Mouse (Mus musculus) lung, postnatal 10 days (tissue): ENCODE data around the gene Uaca.

Source experiments
- DNase-seq: peaks from one replicate; pipeline ENCODE4 v3.0.0; 2021

The Uaca gene

DNA sequence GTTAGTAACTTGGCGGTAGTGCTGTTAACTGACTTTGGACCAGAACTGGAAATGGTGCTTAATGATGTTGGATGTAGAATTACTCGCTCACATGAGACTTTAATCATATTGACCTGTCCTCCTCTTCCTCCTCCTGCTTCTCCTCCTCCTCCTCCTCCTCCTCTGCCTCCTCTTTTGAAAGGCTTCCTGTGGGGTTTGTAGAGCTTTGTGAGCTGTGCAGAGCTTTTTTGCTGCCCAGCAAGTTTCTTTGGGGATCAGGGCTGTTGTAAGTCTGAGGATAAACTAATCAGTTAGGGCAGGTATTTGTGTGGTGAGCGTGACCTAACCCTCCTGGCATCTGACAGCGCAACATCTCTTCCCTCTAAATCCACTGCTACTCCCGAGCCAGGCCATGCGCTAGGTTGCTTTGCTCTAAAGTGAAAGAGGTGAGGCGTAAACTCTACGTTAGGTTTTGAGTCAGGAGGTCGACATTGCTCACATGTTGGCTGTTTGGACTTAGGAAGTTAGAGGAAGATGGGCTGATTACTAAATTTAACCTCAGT lies 44.1 kb downstream of the Uaca start:
- no peak for DNase-seq

DNA sequence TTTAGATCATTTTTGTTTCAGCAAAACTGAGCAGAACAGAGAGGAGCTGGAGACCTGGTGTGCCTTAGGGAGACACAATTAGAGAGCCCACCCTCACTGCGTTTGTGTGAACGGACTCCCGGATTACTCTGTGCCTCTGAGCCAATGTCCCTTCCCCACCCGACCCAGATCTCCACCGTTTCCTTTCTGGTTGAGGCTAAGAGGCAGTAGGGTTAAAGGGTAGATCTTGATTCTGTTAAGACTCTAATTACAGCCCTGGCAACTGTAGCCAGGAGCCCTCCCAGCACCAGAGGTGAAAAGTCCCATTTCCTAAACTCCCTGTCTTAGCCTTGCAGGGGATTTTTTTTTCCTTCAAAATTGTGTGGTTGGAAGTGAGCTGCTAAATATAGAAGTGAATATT lies 47.1 kb downstream of the Uaca start:
- DNase-seq: no peak

DNA sequence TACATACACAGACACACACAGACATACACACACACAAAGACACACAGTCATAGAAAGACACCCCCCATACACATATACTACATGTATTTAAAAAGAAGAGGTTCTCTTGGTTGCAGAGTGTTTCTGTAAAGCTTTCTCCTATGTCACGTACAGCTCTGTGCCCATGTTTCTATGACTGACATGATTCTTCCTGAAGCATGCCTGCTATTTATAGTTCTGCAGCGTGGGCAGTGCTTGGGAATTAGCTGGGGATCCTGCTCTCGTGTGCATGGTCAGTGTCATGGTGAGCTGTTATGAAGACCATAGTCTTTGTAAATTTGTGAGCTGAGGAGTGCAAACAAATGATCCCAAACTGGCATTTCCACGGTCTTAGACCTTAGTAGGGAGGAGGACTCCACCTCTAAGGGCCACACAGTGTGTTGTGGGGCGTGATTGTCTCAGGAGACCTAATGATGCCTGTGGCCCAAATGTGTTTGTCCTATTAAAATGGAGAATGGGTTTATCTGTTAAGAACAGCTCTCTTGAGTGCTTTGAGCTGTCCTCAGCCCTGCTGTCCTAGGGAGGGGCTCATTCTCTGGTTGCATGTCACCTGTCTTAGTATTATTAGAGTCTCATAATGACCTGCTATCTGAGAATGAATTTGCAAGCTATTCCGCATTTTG lies 49.2 kb downstream of the Uaca start:
- no peak for DNase-seq

DNA sequence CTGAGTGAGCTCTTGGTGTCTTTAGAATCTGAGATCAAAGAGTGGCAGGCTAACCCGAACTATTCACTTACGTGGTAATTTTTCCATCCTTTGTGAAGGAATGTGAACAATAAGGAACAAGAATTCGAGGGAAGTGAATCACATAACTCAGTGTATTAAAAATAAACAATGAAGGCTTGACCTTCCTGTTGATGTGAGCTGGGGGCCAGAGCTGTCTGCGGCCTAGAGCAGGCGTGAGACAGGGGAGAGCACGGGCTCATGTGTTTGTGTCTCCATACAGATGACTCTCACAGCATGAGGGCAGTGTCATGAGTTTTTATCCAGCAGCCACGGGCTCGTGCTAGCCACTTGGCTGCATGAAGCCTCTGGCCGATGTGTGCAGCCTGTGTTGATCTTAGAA lies 54.4 kb downstream of the Uaca start:
- peak; percentile 63 for DNase-seq

DNA sequence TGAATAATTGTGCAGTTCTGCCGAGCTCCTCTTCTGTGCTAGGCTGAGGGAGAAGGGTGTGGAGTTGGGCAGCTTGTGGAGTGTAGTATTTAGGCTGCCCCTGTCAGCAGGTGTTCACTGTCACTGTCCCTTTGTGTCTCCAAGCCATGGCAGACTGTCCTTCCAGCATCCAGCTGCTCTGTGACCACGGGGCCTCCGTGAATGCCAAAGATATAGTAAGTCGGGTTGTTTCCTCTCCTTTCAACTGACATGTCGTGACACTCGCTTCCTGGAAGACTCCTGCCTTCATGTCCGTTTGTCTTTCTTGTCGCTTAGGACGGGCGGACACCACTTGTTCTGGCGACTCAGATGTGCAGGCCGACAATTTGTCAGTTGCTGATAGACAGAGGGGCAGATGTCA lies 55.6 kb downstream of the Uaca start:
- peak; percentile 22 for DNase-seq

DNA sequence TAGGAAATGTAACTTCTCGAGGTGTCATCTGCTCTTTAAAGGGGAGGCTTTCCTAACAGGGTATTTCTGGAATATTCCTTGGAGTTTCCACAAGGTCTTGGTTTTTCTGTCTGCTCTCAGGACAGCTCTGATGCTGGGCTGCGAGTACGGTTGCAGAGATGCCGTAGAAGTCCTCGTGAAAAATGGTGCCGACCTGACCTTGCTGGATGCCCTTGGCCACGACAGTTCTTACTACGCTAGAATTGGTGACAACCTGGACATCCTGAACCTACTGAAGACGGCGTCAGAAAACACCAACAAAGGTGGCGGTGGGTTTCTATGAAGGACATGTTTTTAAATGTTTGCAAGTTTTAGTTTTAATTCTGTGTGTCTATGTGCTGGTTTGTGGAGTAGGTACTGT lies 59.9 kb downstream of the Uaca start:
- no peak for DNase-seq

DNA sequence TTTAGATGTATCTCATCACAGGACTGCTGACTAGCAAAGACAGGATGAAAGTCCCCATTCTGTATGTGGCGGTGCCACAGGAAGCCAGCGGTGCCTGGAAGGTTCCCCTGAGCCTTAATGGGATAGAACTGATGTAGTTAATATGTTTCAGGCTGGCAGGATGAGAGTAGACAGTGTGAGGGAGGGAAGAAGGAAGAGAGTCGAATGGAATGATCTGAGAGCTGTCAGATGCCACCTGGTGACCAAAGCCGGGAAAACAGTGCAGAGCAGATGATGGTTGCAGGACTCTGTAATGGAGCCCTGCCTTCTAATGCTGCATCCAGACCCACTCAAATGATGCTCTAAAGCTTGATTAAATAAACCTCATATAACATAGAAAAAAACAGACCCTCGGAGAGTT lies 63.5 kb downstream of the Uaca start:
- DNase-seq: peak; percentile 82

DNA sequence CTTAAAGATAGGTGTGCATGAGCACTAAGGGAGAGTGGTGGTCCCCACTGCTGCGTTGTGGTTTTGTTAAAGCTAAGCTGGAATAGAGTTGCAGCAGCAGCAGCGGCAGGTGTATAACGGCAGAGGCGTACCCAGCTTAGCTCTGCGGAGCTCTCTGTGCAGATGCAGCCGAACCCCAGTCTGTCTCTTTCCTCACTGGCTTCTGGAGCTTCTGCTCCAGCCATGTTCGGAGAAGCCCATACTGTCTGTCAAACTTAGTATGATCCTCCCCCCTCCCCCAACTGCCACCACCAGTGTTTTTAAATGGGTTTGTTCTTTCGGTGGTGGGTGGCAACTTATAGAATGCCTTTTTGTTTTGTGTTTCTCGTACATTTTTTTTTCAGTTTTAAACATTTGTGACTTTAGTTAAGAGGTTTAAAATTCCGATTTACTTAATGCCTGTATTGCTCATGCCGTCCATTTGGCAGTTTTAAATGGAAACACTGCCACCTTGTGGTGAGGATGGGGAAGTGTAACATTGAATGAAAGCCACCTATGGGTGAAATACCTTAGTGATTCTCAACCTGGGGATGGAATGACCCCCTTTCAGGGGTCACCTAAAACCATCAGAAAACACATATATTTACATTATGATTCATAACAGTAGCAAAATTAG lies 64.1 kb downstream of the Uaca start:
- DNase-seq: peak; percentile 48

DNA sequence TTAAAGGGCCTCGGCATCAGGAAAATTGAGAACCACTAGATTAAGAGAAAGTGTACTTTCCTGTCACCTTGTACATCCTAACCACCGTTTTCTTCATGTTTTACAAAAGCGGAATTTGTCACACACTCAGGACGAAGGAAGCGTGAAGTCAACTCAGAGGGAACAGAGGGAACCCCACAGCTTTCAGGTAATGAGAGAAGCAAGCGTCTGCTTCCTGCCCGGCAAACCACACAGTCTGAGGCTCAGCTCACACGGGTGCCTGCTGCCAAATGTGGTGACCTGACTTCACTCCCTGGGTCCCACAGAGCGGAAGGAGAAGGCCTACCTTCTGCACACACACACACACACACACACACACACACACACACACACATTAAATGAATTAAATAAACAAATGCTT lies 64.7 kb downstream of the Uaca start:
- no peak for DNase-seq

DNA sequence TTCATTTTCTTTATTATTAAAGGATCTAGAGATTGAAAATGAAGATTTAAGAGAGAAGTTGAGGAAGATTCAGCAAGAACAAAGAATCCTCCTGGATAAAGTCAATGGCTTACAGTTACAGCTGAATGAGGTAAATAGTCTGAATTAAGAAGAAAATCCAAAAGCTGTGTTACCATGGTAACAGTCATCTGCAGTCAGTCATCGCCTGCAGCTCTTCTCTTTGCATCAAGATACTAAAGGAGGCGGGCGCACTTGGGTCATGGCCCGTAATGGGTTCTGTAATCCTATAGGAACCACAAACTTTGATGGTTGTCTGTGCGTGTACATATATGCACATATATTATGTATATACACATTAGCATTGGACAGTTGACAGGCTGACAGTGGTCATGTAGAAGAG lies 66.7 kb downstream of the Uaca start:
- no peak for DNase-seq

DNA sequence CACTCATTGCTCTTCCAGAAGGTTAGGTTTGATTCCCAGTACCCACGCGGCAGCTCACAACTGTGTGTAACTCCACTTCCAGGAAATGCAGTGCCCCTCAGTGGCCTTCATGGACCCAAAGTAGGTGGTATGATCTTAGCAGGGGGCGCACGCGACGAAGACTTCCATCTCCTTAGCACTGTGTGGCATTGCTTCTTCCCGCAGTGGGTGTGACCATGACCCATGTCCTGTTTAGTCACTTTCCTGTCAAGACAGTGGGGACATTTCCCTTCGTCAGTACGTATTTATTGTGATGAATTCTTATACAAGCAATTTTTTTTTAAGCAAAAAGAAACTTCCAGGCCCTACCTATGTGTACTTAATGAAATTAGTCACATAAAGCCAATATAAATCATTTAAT lies 70.3 kb downstream of the Uaca start:
- peak; percentile 62 for DNase-seq

DNA sequence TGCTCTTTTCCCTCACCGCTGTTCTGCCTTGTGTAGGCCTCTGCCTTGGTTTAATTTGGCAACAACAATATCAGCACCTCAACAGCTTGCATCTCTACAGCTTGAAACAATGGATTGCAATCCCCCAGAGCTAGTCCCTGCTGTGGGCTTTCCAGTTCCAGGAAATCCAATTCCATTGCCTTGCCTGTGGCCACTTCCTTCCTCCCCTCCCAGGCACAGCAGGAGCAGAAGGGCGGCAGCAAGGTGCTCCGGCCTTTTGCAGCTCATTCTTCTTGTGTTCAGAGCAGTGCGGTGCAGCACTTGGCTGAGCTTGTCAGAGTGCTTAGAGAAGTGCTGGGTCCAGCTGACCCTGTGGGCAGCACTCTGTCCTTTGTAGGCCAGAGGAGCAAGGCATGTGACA lies 71.5 kb downstream of the Uaca start:
- peak; percentile 54 for DNase-seq

DNA sequence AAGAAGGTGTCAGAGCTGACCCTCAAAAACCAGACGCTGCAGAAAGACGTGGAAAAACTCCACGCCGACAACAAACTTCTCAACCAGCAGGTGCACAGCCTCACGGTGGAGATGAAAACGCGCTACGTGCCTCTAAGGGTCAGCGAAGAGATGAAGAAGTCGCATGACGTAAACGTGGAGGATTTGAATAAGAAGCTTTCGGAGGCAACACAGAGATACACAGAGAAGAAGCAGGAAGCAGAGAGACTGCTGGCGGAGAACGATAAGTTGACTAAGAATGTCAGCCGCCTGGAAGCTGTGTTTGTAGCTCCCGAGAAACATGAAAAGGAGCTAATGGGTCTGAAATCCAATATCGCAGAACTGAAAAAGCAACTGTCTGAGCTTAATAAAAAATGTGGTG lies 76.1 kb downstream of the Uaca start:
- DNase-seq: no peak

DNA sequence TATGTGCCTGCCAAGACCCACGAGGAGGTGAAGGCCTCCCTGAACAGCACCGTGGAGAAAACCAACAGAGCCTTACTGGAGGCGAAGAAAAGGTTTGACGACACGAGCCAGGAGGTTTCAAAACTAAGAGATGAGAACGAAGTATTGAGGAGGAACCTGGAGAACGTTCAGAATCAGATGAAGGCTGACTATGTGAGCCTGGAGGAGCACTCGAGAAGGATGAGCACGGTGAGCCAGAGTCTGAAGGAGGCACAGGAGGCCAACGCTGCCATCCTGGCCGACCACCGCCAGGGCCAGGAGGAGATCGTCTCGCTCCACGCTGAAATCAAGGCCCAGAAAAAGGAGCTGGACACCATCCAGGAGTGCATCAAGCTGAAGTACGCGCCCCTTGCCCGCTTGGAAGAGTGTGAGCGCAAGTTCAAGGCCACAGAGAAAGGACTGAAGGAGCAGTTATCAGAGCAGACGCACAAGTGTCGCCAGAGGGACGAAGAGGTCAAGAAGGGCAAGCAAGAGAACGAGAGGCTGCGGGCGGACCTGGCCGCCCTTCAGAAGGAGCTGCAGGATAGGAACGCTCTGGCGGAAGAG lies 76.7 kb downstream of the Uaca start:
- no peak for DNase-seq

DNA sequence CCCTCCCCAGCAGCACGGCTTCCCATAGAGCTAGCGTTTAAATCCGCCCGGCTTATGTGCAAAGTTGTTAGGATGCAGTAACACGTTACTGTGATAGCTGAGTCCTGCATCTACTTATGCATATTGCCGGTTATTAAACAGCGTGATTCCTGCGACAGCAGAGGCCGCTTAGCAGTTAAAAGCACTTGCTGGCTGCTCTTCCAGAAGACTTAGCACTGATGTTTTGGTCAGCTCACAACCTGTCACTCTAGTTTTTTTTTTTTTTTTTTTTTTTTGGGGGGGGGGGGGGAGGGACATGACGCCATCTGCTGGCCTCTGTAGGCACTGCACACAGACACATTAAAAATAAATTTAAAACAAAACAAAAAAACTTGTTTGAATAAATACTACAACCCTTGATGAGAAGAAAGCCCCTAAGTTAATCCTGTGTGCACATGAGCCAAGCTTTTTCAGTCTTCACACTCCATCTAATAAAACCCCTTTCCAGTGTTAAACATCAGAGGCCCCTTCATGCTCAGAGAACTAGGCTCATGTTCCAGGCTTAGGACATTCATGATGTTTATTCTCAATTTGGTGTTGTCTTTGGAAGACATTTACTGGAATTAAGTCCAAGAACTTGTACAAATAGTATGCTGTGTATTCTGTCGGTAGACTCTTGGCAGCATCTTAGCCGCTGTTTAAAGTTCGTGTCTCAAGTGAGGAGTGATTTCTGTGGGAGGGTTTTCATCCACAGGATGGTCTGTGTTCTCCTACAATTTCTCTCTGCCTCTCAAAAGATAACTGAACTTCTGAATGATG lies 79.1 kb downstream of the Uaca start:
- no peak for DNase-seq

DNA sequence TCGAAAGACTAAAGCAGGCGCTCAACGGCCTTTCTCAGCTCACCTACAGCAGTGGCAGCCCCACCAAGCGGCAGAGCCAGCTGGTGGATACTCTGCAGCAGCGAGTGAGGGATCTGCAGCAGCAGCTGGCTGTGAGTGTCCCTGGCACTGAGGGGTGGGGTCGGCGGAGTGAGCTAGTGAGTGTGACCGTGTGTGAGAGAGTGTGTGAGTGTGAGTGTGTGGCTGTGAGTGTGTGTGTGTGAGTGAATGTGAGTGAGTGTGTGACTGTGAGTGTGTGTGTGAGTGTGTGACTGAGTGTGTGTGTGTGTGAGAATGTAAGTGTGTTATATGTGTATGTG lies 79.7 kb downstream of the Uaca start:
- DNase-seq: peak; percentile 56

DNA sequence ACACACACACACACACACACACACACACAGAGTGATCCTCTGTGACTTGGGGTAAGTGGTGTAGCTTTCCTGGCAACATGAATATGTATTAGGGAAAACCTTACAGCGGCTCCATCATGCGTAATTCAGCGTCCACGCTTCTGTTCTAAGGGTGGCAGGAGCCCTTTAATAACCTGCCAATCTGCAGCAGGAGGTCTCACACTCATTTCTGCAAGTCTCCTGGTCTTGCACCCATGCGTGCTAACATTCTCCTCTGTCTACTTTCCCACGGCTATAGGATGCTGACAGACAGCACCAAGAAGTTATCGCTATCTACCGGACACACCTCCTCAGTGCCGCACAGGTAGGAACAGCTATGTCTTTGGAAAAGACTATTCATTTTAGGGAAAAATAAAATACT lies 81.7 kb downstream of the Uaca start:
- no peak for DNase-seq

DNA sequence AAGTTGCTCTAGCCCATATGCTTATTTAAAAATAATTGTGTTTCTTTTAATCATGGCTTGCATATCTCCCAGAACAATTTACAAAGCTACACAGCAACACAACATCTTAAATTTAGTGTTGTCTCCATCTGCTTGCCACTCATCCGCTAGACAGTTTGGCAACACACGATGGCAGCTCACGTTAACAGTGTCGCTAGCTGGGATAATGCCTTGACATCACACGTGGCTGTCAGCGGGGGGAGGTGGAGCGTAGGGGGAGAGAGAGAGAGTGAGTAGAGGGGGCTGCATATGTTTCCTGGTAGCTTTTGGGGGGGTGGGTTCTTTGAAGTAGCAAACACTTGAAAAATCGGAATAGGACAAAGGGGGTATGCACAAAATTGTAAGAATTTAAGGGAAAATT lies 82.2 kb downstream of the Uaca start:
- DNase-seq: no peak

DNA sequence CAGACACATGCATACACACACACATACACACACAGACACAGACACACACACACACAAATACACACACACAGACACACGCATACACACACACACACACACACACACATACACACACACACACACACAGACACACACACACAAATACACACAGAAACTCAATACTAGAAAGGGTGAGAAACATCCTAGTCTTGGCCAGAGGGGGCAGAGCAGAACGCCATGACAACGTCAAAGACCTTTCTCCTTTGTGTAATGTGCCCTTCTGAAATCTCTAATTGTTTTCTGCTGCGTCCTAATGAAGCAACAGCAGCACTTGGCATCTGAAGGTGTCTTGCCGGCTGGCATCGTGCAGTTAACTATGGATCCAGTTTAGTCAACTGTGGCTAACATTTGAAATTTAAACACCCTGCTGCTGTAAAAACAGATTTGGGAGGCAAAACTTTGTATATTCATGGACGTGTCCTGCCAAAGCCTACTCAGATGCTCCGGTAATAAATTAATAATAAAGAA lies 83.8 kb downstream of the Uaca start:
- no peak for DNase-seq

DNA sequence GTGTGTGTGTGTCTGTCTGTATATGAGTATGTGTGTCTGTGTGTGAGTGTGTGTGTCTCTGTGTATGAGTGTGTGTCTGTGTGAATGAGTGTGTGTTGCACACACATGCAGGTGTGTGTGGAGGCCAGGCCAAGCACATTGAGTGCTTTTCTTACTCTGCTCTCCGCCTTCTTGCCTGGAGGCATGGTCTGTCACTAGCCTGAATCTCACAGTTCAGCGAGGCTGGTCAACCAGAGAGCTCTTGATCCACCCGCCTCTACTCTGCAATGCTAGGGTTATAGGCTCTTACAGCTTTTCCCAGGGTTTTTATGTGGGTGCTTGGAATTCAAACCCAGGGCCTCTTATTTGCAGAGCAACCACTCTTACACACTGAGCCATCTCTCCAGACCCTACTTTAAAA lies 84.3 kb downstream of the Uaca start:
- no peak for DNase-seq

DNA sequence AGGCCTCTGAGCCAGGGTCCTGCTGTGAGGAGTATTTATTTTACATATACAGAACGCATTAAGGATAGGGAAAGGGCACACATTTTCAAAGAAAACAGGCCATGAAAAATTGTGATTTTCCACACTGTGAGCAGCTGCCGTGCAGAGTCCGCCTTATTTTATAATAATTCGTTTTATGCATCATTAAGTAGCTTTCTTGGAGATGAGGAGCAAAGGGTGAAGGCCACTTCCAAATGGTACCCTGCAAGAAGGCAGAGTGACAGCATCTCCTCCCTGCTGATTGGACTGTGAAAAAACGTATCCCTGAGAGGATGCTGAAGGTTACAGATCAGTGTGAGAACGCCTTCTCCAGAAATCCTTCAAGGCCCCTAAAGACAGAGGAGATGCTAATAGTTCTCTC lies 90.8 kb downstream of the Uaca start:
- DNase-seq: no peak

DNA sequence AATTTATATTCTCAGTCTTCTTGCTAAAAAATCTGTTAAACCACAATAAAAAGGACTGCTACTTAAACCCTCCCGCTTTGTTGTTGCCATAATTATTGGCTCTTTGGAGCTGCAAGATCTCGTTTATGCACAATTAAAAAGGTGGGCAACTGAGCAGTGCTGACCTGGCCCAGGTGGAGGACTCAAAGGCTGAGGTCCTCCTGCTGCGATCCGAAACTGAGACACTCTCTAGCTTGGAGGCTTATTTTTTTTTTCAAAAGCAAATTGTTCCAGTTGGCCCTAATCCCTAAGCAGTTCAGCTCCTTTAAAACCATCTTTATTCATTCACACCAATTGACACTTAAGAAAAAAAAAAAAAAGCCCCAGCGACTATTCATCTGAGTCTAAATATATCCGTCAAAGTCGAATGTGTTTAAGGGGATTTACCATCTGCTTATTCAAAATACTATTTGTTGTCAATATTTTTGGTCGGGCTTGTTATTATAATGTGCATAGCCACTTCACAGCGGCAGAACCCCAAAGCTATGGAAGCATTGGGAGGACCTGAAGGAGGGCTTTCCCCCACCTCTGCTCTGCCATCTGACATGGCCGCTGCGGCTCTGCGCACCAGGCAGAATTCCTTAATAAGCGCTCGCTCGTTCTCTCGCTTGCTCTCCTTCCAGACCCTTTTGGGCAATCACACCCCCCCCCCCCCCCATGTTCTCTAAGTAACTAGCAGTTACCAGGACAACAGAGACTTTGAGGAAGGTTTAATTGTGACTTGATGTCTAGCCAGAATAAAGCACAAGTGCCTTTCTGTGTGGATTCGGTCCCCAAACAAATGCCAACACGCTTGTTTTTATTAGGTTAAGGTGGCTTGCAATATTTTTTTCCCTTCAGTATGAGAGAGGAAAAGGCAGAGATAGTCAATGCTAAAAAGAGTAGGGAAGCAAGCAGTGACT lies 92.4 kb downstream of the Uaca start:
- no peak for DNase-seq
